Mouse (Mus musculus) left cerebral cortex, adult 8-10 months (tissue): ENCODE data around the gene Gab1. TPM values are rescaled to one million over a fixed set of nuclear protein-coding genes. Genes with fewer than 3 reads are reported as not detected.

Experiments
- DNase-seq, 2 experiments: peaks; one replicate each; pipeline ENCODE4 v3.0.0; 2022; ENCODE audit warnings: low spot score in 2 of 2
- total RNA-seq, 4 experiments: library from RNA; stranded (reverse); gene quantifications; 2 replicates each; pipeline ENCODE4 v1.2.4; 2022

Gene Gab1
- total RNA-seq, 4 experiments from 2014 or later, result 17.7 to 23.4 (median 20.4) TPM

DNA sequence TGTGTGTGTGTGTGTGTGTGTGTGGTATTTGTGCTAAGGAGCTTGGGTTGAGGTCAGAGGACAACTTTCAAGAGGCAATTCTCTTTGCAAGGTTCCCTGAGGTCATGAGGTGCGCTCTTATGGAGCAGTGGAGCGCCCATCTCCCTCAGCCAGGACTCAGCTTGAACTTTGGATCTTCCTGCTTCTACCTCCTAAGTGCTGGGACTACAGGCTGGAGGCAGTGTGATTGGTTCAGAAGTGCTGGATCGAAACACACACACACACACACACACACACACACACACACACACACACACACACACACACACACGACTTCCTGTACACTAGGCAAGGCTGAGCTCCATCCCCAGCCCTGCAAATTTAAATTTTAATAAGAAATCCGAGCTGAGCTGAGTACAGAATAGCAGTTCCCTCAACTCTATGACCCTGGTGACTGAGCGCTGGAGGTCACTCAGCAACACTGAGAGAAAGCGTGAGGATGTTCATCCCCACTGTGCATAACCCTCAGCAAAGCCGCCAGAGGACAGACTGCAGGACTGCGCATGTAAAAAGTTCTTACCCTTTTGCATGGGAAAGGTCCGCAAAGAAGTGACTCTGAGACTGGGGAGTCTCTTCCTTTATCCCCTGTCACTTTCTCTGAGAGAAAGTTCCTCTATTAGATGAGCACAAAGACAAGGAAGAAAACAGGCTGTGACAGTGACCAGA, 6.4 kb downstream of the Gab1 start:
- DNase-seq, result no peak

DNA sequence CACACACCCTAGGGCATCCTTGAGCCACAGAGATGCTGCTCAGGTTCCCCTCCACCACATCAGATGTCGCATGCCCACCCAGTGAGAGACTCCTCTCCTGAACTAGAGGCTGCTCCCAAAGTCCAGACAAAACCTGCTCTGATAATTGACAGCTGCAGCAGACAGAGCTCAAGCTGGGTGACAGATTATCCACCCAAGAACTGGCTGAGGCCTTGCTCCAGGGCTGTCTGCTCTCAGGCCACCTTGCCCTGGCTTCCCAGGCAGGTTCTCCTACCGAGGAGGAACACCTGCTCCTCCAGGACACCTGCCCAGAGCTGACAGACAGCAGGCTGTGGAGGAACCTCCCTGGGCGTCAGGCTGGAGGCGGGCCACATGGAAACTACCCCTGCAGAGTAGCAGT, 7.6 kb downstream of the Gab1 start:
- no peak for DNase-seq

DNA sequence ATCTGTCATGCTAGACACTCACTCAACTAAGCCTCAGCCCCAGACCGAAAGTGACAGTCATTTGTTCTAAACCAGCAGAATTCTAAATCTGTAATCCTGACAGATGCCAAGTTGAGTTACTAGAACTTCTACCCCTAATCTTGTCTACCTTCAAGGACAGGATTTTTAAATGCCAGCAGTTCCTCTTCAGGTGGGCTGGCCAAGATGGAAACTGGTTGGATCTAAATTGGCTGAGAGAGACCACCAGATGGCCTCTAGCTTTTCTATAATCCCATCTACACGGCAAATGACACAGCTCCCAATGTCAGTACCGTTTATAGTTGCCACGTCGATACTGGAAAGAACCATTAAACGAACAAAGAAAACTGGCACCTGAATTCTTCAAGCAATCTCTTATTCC, 8.9 kb downstream of the Gab1 start:
- DNase-seq, result no peak

DNA sequence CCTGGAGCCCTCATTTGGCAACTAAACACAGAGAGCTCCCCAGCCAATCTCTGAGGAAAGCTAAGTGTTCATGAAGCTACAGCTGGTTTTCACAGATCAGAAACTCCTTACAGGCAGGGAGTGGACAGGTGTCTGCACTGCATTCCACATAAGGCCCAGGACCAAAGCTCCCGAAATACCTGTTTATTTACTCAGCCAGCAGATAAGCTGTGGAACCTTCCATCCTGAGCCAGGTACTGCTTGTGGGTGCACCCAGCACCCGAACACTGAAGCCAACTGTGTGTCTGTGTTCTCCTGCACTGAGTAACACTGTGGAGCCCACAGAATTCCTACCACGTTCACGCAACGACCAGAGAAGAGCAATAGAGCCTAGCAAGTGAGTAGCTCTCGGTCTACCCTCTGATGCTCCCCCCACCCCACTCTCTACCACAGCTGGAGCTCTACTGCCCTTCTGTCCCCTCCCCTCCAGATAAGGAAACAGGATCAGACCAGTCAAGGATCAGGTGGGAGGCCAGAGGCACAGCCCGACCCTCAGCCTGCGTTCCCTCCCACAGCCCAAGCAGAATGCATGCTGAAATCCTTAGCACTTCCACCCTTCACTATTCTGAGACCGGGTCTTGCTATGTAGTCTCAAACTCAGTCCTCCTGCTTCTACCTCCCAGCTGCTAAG, 9.6 kb downstream of the Gab1 start:
- no peak for DNase-seq

DNA sequence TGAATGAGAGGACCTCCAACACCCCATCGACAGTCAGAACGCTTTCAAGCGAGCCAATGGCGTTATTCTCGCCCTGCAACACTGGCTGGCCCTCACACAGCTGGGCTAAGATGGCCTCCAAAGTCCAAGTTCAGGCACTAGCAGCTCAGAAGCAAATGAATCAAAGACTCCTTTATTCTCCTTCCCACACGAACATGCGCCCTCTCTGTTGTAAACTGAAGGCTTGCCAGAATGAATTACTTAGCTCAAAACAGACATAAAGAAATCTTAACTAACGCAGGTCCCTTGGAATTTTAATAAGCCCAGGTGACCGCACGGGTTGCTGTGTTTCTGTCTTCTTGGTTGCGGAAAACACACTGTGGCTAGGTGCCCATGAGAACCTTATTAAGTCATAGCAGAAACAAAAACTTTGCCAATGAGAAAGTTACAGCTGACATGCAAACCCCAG, 10.4 kb downstream of the Gab1 start:
- no peak for DNase-seq

DNA sequence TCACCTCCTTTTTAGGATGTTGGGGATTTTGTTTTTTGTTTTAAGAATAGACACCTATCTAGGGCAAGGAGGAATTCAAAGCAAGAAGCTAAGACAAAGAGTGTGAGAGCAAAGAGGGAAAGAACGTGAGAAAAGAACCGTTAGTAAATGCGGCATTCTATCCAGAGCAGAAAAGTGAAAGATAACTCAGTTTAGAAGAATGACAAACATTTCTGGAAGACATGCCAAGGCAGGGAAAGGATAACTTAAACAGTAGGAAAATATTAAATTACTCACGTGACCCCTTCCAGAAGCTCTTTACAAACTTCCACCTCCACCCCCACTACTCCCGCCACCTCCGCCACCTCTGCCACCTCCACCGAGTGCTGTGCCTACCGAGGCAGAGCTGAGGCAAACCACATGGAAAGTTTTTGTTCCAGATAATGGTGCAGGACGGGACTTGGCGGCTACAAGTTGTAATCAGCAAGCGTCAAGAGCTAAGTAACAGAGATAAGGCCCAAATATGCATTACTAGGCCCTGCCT, 11.5 kb downstream of the Gab1 start:
- DNase-seq, result no peak

DNA sequence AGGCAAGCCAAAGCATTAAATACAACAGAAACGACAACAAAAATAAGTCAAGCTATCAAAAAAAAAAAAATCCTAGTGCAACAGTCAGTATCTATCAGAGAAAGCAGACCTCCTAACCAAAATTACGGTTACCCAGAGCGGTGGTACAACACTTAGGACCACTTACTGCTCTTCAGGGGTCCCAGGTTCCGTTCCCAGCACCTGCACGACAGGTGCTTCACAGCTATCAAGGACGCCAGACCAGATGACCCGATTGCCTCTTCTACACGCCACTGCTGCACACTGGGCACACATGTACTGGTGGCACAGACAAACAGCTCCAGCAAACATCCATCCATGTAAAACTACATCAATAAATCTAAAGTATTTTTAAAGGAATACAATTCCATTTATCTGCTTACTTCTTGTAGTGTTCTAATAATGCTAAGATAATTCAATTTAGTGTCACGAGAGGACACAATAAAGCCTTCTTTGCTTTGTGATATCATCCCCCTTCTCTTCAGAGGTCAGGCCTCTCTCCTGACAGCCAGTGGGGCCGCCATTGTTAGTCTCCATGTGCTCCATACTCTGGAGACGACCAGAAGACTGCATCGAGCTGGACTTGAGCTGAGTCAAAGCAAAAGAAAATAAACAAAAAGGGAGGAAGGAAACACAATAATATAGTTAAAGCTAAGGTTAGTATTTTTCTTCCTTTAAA, 12.2 kb downstream of the Gab1 start:
- DNase-seq, result no peak

DNA sequence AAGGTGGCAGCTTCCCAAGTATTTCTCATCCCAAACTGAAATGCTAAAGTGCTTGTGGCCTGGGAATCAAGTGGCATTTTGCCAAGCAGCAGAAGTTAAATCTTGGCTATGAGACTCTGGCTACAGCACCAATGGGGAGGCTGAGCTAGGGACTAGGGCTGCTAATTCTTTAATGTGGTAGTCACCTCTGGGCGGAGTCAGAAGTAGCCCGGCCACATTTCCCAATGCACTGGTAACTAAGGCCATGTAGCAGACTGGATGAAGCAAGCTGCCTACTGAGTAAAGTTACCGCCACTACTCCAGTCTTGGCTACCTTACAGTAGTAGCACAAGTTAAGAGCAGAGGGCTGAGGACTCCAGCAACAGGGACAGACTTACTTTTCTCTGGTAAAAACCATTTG, 12.7 kb downstream of the Gab1 start:
- no peak for DNase-seq

DNA sequence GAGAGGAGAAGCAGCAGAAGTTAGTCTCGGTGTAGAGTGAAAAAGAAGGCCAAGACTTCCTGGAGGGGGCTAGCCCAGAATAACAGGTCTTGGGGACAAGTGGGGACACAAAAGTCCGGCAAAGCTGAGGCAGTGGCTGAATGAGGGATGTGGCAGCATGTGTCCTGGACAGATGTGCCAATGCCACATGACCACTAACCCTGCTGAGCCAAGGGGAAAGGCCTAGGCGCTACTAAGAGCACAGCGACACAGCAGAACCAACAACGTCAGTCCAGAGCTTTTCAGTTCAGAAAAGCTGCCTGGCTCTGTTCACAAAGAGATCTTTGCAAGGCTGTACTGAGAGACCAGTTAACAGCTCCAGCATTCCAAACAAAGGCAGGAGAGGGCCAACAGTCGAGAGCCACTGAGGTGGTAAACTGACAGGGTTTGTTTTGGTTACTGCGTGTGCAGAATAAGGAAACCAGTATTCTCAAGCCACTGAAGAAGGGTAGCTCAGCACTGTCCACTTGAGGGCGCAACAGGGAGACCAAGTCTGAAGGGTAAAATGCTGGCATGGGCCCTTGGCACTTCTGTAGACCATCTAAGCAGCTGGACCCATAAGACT, 15.0 kb downstream of the Gab1 start:
- peak in 1 of 2 experiments; percentile 67 for DNase-seq

DNA sequence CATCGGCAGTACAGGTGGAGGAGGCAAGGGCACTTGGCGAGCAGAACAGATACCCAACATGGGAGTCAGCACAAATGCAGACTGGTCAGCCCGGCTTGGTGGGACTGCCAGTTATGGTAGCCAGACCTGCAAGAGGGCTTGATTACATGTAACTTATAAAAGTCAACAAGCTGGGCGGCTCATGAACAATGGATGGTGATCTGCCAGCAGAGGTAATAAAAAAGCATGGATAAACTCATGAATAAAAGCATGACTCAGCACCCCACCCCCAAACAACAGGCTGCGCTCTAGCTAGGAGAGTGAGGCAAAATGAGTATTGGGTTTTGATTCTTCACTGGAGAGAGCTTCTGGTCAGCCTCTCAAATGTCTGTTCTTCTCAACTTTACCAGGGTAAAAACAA, 16.9 kb downstream of the Gab1 start:
- no peak for DNase-seq

DNA sequence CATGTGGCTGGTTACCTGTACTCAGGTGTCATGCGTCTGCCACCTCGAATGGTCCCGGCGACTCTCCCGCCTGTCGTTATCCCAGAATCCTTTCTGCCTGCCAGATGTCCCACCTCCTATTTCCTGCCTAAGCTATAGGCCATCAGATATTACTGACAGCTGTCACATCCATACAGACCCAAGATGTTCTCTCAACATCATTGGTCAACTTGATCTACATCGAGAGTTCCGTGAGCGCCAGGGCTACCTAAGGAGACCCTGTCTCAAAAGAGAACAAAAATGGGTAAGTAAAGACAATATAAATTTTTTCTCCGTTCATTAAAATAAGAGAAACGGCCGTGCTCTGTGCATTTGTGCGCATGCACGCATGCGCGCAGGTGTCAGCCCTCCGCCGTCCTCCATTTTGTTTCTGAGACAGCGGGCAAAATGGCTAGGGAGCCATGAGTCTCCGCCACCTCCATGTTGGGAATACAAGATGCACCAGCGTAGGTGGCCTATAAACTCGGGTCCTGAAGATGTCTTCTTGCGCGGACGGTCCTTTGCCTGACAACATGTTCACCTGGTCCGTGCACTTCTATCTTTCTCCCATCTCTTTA, 21.0 kb downstream of the Gab1 start:
- no peak for DNase-seq

DNA sequence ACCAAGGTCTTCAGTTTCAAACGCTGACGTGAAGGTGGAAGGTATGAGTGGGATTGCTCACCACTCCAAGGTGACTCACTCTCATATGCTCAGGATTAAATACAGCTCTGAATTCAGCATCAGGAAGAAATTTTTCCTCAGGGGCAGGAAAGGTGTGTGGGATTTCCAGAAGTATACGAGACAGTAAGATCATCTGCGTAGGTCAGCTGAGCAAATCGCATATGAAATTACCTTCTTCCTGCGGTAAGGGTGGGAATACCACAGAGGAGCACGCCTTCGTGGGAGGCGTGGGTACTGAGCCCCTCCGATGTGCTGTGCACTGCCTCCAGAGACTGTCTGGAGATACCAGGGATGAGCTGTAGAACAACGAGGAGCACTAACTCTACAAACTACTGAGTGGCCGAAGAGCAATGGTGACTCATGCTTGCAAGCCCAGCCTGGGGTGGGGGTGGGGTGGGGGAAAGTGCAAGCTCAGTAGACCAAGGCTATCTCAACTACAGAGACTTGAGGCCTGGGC, 22.4 kb downstream of the Gab1 start:
- peak in 1 of 2 experiments; percentile 15 for DNase-seq

DNA sequence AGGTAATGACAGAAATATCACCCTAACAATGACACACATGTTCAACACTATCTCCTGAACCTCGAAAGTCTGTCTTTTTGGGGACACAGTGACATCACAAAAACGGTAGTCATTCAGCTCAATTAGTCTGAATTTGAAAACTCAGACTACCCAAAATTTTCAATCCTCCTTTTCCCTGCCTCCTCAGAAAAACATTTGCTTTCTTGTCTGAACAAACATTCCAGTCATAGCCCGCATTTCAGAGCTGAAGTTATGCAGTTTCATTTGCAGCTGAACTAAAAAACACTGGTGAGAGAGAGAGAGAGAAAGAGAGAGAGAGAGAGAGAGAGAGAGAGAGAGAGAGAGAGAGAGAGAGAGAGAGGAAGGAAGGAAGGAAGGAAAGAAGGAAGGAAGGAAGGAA, 23.2 kb downstream of the Gab1 start:
- no peak for DNase-seq

DNA sequence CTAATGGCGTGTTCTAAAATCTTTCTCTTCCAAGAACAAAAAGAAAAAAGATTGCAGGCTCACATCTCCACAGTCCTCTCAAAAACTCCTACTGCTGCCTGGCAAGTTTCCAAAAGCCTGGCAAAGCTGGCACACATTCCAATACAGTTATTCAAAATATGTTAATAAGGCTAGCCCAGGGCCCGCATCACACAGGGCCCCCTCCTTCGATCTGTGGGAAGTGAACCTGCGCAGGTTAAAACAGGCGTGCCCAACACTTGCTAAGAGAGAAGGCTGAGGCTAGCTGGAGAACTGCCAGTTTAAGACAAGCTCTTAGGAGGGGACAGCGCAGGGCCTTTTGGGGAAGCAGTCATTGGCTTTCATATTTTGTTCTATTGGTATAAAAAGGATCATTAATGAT, 23.7 kb downstream of the Gab1 start:
- DNase-seq, result peak; percentile 18 to 48

DNA sequence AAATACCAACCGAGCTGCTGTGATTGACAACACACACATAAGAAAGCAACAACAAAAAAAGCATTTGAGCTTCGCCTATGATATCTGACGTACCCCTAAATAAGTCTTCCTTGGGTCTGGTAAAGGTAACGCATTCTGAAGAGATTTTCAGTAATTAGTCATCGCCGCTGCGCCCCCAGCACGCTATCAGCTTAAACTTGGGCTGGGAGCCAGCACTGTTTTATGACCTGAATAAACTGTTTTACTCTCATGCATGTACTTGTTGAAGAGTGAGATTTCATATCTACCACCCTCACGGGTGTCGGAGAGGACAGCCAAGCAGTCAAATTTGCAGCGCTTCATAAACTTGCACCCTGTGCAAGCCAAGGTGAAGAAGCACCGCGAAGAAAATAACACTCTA, 26.7 kb downstream of the Gab1 start:
- no peak for DNase-seq

DNA sequence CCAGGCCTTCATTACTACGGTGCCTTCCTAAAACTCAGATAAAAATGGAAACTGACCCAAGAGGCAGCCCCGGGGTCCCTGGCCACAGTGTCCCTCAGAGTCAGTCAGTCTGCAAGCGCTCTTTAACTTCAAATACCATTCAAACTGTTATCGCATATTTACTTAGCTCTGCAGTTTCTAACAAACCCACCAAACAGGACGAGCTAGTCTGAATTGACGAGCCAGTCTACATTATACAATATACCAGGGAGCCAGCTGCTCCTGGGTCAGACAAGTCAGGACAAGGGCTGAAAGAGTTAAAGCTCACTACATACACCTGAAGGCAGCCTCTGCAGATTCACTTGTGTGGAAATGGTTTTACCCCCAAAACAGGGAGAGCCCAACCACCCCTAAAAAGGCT, 27.1 kb downstream of the Gab1 start:
- no peak for DNase-seq

DNA sequence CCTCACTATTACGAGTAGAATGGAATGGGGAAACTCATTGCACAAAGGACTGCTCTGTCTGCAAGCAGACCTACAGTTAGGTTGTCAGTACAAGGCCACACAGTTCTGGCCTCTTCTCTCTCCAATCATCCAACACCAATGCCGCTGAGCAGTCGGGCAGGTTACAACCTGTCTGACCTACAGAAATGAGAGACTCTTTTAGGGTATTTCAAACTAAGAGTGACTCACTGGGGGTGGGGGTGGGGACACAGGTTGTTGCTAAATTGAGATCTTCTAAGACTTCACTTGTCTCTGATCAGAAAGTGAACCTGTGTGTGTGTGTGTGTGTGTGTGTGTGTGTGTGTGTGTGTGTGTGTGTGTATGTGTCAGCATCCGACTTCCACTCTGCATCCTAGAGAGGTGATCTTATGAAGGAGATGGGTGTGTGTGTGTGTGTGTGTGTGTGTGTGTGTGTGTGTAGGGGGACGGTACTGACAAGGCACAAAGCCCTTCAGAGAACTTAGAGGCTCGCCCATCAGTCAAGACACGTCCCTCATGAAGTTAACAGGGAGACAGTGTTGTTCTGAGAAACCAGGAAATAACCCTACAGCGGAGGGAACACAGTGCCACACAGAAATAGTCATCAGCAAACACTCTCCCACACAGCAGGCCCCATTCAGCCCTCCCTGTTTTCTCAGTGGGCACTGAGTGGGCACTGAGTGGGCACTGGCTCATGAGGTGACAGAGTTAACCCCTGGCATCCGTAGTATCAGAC, 27.7 kb downstream of the Gab1 start:
- DNase-seq, result no peak

DNA sequence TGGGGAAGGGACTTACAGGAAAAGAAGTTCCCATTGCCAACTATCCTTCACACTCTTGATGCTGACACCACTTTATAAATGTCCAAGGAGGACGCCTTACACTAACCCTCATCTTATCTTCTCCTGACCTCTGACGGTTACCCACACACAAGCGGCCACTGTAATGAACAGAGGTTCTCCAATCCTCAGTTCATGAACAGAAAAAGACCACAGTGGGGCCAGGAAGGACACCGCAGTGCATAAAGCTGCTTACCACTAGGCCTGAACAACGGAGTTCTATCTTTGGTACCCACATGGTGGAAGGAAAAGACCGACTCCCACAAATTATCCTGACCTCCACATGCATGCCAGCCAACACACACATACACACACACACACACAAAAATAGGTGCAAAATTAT, 28.7 kb downstream of the Gab1 start:
- DNase-seq, result no peak

DNA sequence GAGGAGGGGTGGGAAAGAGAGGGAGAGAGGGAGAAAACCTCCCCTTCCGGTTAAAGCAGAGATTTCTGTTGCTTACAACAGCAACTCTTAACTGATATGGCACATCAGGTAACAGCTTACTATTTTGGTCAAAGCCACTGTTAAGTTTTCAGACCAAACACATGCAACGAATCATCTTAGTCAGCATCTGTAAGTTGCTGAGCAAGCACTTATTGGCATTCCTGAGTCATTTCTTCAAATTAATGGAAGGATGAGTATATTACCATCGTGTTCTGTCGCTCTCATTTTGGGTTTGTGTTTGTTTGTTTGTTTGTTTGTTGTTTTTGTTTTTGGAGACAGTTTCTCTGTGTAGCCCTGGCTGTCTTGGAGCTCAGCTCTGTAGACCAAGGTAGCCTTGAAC, 30.3 kb downstream of the Gab1 start:
- no peak for DNase-seq

DNA sequence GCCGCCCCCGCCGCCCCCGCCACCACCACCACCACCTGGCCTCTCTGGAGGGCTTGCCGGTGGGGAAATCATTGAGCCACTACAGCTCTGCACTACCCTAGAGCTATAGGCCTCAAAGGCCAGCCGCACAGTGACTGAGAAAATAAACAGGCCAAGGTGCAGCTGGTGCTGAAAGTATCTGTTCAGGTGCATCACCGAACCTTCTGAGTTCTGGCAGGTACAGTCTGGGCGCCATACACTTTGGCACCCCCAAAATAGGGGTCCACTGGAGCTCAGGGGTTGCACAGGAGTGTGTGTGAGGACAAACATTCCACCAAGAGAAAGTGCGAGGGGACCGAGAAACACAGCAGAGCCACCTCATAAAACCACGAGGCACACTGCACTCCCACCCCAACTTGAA, 31.7 kb downstream of the Gab1 start:
- DNase-seq, result no peak

DNA sequence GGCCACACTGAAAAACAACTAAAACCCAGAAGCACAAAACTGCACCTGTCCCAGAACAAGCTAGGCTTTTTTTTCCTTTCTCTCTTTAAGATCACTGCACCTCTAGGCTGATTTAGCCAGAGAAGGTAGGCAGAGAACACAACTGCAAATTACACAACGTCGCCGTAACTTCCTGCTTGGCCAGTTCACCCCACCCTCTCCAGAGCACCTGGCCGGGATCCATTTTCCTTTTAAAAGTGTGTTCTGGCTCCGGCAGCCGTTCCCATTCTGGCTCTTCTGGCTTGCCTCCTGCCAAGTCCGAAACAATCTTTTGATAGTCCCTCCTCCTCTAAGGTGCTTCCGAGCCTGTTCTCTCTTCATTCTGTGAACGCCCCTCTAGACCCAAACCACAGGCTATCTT, 32.4 kb downstream of the Gab1 start:
- DNase-seq, result no peak
